Mouse (Mus musculus) hindbrain, embryonic 14.5 days (tissue): ENCODE measurements around the gene Foxn3. TPM values are rescaled to one million over a fixed set of nuclear protein-coding genes. Genes with fewer than 3 reads are reported as not detected.

ENCODE experiments used
- ATAC-seq: fragments of 200-750 bp; cut with Nextera tagmentation; 2 replicates; pipeline ENCODE4 v1.8.0; 2017; ENCODE audit warnings: moderate number of reproducible peaks, mild to moderate bottlenecking, moderate TSS enrichment, moderate library complexity; ENCODE audit not compliant: low FRiP score
- DNase-seq: peaks from one replicate; pipeline ENCODE4 v3.0.0-alpha.2; 2015; ENCODE audit warnings: low spot score
- H3K27ac ChIP-seq: fragments of 300-500 bp; sonication (generic); 2 replicates; pipeline ENCODE4 v1.5.1; 2014; ENCODE audit warnings: mild to moderate bottlenecking, moderate library complexity
- H3K27me3 ChIP-seq: fragments of 300-500 bp; sonication (generic); 2 replicates; pipeline ENCODE4 v1.6.1; 2014; ENCODE audit warnings: mild to moderate bottlenecking, low read length, mixed read lengths; ENCODE audit not compliant: control insufficient read depth, insufficient read depth
- H3K36me3 ChIP-seq: fragments of 300-500 bp; sonication (generic); replicated peaks from 2 replicates; pipeline ENCODE4 v1.6.1; 2014; ENCODE audit not compliant: control insufficient read depth, insufficient read depth
- H3K4me1 ChIP-seq: fragments of 300-500 bp; sonication (generic); replicated peaks from 2 replicates; pipeline ENCODE4 v1.6.1; 2014; ENCODE audit warnings: antibody characterized with exemption, low read length, mixed read lengths; ENCODE audit not compliant: control insufficient read depth, insufficient read depth
- H3K4me2 ChIP-seq: fragments of 300-500 bp; sonication (generic); replicated peaks from 2 replicates; pipeline ENCODE4 v1.6.1; 2014; ENCODE audit warnings: mild to moderate bottlenecking, moderate library complexity
- H3K4me3 ChIP-seq: fragments of 300-500 bp; sonication (generic); replicated peaks from 2 replicates; pipeline ENCODE4 v1.5.1; 2014; ENCODE audit warnings: mild to moderate bottlenecking, low read length
- H3K9ac ChIP-seq: fragments of 300-500 bp; sonication (generic); 2 replicates; pipeline ENCODE4 v1.6.1; 2014
- H3K9me3 ChIP-seq: fragments of 300-500 bp; sonication (generic); 2 replicates; pipeline ENCODE4 v1.6.1; 2016; ENCODE audit warnings: low read length; ENCODE audit not compliant: control insufficient read depth
- WGBS: fragments of 180-500 bp; shearing (Covaris S2); extraction: QIAGEN DNeasy Blood & Tissue Kit; methylation state at CpG from one replicate; pipeline ENCODE4 v1.1.7; 2014; 5-methylcytosine and 5-hydroxymethylcytosine counted together
- polyA plus RNA-seq: library from polyadenylated mRNA; unstranded; fragments of >200 nt; fragmentation: Nextera tagmentation; extraction: Ambion mirVana; gene quantifications from 2 replicates; pipeline ENCODE4 v1.2.1, GENCODE M21; 2014

The Foxn3 gene
- polyA plus RNA-seq, 1 experiment from 2014 or later, result 84.9 TPM

- Histone ChIP-seq H3K4me2 (no peak overlapping the region), H3K36me3 (no peaks in the 10 kb centered on the region), H3K4me3 (no peak overlapping the region), H3K9me3 (no peaks in the 10 kb centered on the region), H3K4me1 (no peaks in the 10 kb centered on the region), H3K27ac (0 out of 2 replicates have a peak overlapping the region, but pooled peaks have one; percentile 12), H3K27me3 (no peaks in the 10 kb centered on the region), H3K9ac (no peak overlapping the region)
- DNase-seq (no peak), ATAC-seq (no peak)
- WGBS, result 89% methylated on average over 6 of the region's 6 CpGs
Measured at GRCm38 (mm10) chr12:99490216-99490615, 73.2 kb downstream of the Foxn3 start.

GRCm38 (mm10) chr12:99489001-99489592 lies 74.3 kb downstream of the Foxn3 start:
- Histone ChIP-seq H3K4me2 (no peak overlapping the region), H3K27me3 (no peaks in the 10 kb centered on the region), H3K4me1 (no peaks in the 10 kb centered on the region), H3K9ac (no peak overlapping the region), H3K27ac (no peak overlapping the region), H3K36me3 (no peaks in the 10 kb centered on the region), H3K9me3 (no peaks in the 10 kb centered on the region), H3K4me3 (no peak overlapping the region)
- WGBS, result 88% methylated on average over 4 of the region's 4 CpGs
- no peak for DNase-seq
- no peak for ATAC-seq

- H3K36me3 ChIP-seq, result no peaks in the 10 kb centered on the region
- no peak overlapping the region for H3K4me2 ChIP-seq
- H3K27me3 ChIP-seq, result no peaks in the 10 kb centered on the region
- 0 out of 2 replicates have a peak, but pooled peaks cover 3% of the 10 kb centered on the region for H3K9me3 ChIP-seq
- H3K4me3 ChIP-seq, result no peak overlapping the region
- WGBS, result 84% methylated on average over 3 of the region's 3 CpGs
- H3K9ac ChIP-seq, result no peak overlapping the region
- no peaks in the 10 kb centered on the region for H3K4me1 ChIP-seq
- H3K27ac ChIP-seq, result no peak overlapping the region
- no peak for DNase-seq
- ATAC-seq, result no peak
Measured at GRCm38 (mm10) chr12:99480372-99480771, 83.0 kb downstream of the Foxn3 start.

- no peak overlapping the region for H3K27ac ChIP-seq
- H3K27me3 ChIP-seq, result no peaks in the 10 kb centered on the region
- no peak overlapping the region for H3K4me3 ChIP-seq
- no peak overlapping the region for H3K4me2 ChIP-seq
- H3K36me3 ChIP-seq, result no peaks in the 10 kb centered on the region
- H3K4me1 ChIP-seq, result 0 out of 2 replicates have a peak, but pooled peaks cover 7% of the 10 kb centered on the region
- WGBS, result 35% methylated on average over 5 of the region's 5 CpGs
- H3K9ac ChIP-seq, result no peak overlapping the region
- ATAC-seq (no peak), DNase-seq (no peak)
- 0 out of 2 replicates have a peak, but pooled peaks cover 3% of the 10 kb centered on the region for H3K9me3 ChIP-seq
Measured at GRCm38 (mm10) chr12:99474176-99474575, 89.2 kb downstream of the Foxn3 start.

GRCm38 (mm10) chr12:99473406-99474133 lies 89.8 kb downstream of the Foxn3 start:
- 0 out of 2 replicates have a peak, but pooled peaks cover 7% of the 10 kb centered on the region for H3K4me1 ChIP-seq
- H3K4me3 ChIP-seq, result no peak overlapping the region
- H3K4me2 ChIP-seq, result no peak overlapping the region
- H3K9me3 ChIP-seq, result no peaks in the 10 kb centered on the region
- H3K36me3 ChIP-seq, result no peaks in the 10 kb centered on the region
- H3K27me3 ChIP-seq, result no peaks in the 10 kb centered on the region
- no peak overlapping the region for H3K27ac ChIP-seq
- no peak overlapping the region for H3K9ac ChIP-seq
- 75% methylated on average over 10 of the region's 10 CpGs for WGBS
- ATAC-seq (no peak), DNase-seq (no peak)

GRCm38 (mm10) chr12:99471431-99471830 lies 92.0 kb downstream of the Foxn3 start:
- WGBS, result 75% methylated on average over 7 of the region's 7 CpGs
- peaks cover 21% of the 10 kb centered on the region for H3K4me1 ChIP-seq
- no peak for DNase-seq

GRCm38 (mm10) chr12:99467884-99468311 lies 95.5 kb downstream of the Foxn3 start:
- no peak overlapping the region for H3K4me3 ChIP-seq
- 34% methylated on average over 15 of the region's 15 CpGs for WGBS
- H3K4me1 ChIP-seq, result peaks cover 21% of the 10 kb centered on the region
- no peaks in the 10 kb centered on the region for H3K36me3 ChIP-seq
- H3K27me3 ChIP-seq, result no peaks in the 10 kb centered on the region
- H3K27ac ChIP-seq, result peak overlapping the region; percentile 63
- ATAC-seq, result peak; percentile 65
- DNase-seq, result no peak
- peak overlapping the region; percentile 5; the same call in 1 of the 2 replicates for H3K4me2 ChIP-seq
- H3K9ac ChIP-seq, result peak overlapping the region; percentile 4; the same call in 1 of the 2 replicates
- no peaks in the 10 kb centered on the region for H3K9me3 ChIP-seq

More at GRCm38 (mm10) chr12:99471431-99471830, 92.0 kb downstream of the Foxn3 start:
- Histone ChIP-seq H3K4me2 (no peak overlapping the region), H3K4me3 (no peak overlapping the region), H3K36me3 (no peaks in the 10 kb centered on the region), H3K27ac (0 out of 2 replicates have a peak overlapping the region, but pooled peaks have one; percentile 7), H3K9ac (no peak overlapping the region), H3K9me3 (no peaks in the 10 kb centered on the region), H3K27me3 (no peaks in the 10 kb centered on the region)
- no peak for ATAC-seq

- H3K36me3 ChIP-seq, result no peaks in the 10 kb centered on the region
- H3K27me3 ChIP-seq, result no peaks in the 10 kb centered on the region
- no peak overlapping the region for H3K4me2 ChIP-seq
- no peak overlapping the region for H3K4me3 ChIP-seq
- H3K9ac ChIP-seq, result peak overlapping the region; percentile 4
- WGBS, result 57% methylated on average over 12 of the region's 12 CpGs
- peak overlapping the region; percentile 63 for H3K27ac ChIP-seq
- H3K4me1 ChIP-seq, result peaks cover 21% of the 10 kb centered on the region
- DNase-seq, result no peak
- H3K9me3 ChIP-seq, result no peaks in the 10 kb centered on the region
- ATAC-seq, result 0 out of 2 replicates have a peak, but pooled peaks have one; percentile 42
Measured at GRCm38 (mm10) chr12:99467256-99467883, 96.0 kb downstream of the Foxn3 start.

GRCm38 (mm10) chr12:99466426-99466825 lies 97.0 kb downstream of the Foxn3 start:
- no peaks in the 10 kb centered on the region for H3K36me3 ChIP-seq
- H3K4me1 ChIP-seq, result peaks cover 19% of the 10 kb centered on the region
- no peak overlapping the region for H3K4me2 ChIP-seq
- H3K9me3 ChIP-seq, result no peaks in the 10 kb centered on the region
- H3K27me3 ChIP-seq, result no peaks in the 10 kb centered on the region
- H3K27ac ChIP-seq, result peak overlapping the region; percentile 35; the same call in 1 of the 2 replicates
- no peak overlapping the region for H3K9ac ChIP-seq
- WGBS, result 39% methylated on average over 5 of the region's 5 CpGs
- no peak overlapping the region for H3K4me3 ChIP-seq
- DNase-seq, result no peak
- ATAC-seq, result no peak
